Mouse (Mus musculus) kidney, postnatal 0 days (tissue): ENCODE measurements at regions not wholly inside any gene's neighbourhood (a gene's known extent, or its start where the extent isn't known, plus 50 kb on each side); places are given as distances from the start of the nearest gene placed in this dataset.

ENCODE experiments used
- ATAC-seq: fragments of 200-750 bp; cut with Nextera tagmentation; replicated peaks from 2 replicates; pipeline ENCODE4 v1.8.0; 2017; ENCODE audit warnings: low read depth, moderate number of reproducible peaks, moderate TSS enrichment, moderate library complexity; ENCODE audit not compliant: low FRiP score
- DNase-seq: peaks from one replicate; pipeline ENCODE4 v3.0.0-alpha.2; 2016; ENCODE audit warnings: low spot score
- H3K27ac ChIP-seq: fragments of 300-500 bp; sonication (generic); 2 replicates; pipeline ENCODE4 v1.5.1; 2014; ENCODE audit warnings: mild to moderate bottlenecking
- H3K27me3 ChIP-seq: fragments of 300-500 bp; sonication (generic); 2 replicates; pipeline ENCODE4 v1.6.1; 2014; ENCODE audit warnings: low read length, mixed read lengths; ENCODE audit not compliant: insufficient read depth
- H3K36me3 ChIP-seq: fragments of 300-500 bp; sonication (generic); 2 replicates; pipeline ENCODE4 v1.6.1; 2014; ENCODE audit warnings: low read length, mixed read lengths; ENCODE audit not compliant: insufficient read depth
- H3K4me1 ChIP-seq: fragments of 300-500 bp; sonication (generic); replicated peaks from 2 replicates; pipeline ENCODE4 v1.6.1; 2014; ENCODE audit warnings: antibody characterized with exemption, low read length, mixed read lengths; ENCODE audit not compliant: insufficient read depth
- H3K4me2 ChIP-seq: fragments of 300-500 bp; sonication (generic); 2 replicates; pipeline ENCODE4 v1.6.1; 2014; ENCODE audit warnings: mild to moderate bottlenecking, low read length, moderate library complexity, mixed read lengths
- H3K4me3 ChIP-seq: fragments of 300-500 bp; sonication (generic); replicated peaks from 2 replicates; pipeline ENCODE4 v1.5.1; 2014; ENCODE audit warnings: low read depth, low read length
- H3K9ac ChIP-seq: fragments of 300-500 bp; sonication (generic); 2 replicates; pipeline ENCODE4 v1.6.1; 2014; ENCODE audit warnings: low read depth, low read length
- H3K9me3 ChIP-seq: fragments of 300-500 bp; sonication (generic); replicated peaks from 2 replicates; pipeline ENCODE4 v1.6.1; 2016; ENCODE audit warnings: low read length, inconsistent platforms, mixed read lengths
- CTCF ChIP-seq: IDR thresholded peaks from 2 replicates; pipeline ENCODE4 v1.5.1; 2016; ENCODE audit warnings: antibody characterized with exemption, low read depth, mild to moderate bottlenecking, moderate library complexity
- WGBS: fragments of 180-500 bp; shearing (Covaris S2); extraction: QIAGEN DNeasy Blood & Tissue Kit; methylation state at CpG from one replicate; pipeline ENCODE4 v1.1.7; 2014; 5-methylcytosine and 5-hydroxymethylcytosine counted together

GRCm38 (mm10) chr1:77748483-77749465 is 233.9 kb upstream of the Epha4 start:
- no peak overlapping the region for H3K9ac ChIP-seq
- no peaks in the 10 kb centered on the region for H3K9me3 ChIP-seq
- no peaks in the 10 kb centered on the region for H3K36me3 ChIP-seq
- WGBS = 35% methylated on average over 2 of the region's 2 CpGs
- H3K4me3 ChIP-seq = no peak overlapping the region
- no peak overlapping the region for H3K4me2 ChIP-seq
- no peaks in the 10 kb centered on the region for H3K4me1 ChIP-seq
- DNase-seq (peak; percentile 84), ATAC-seq (no peak)
- no peak overlapping the region for H3K27ac ChIP-seq
- no peak for TF ChIP-seq CTCF
- no peaks in the 10 kb centered on the region for H3K27me3 ChIP-seq

DNA sequence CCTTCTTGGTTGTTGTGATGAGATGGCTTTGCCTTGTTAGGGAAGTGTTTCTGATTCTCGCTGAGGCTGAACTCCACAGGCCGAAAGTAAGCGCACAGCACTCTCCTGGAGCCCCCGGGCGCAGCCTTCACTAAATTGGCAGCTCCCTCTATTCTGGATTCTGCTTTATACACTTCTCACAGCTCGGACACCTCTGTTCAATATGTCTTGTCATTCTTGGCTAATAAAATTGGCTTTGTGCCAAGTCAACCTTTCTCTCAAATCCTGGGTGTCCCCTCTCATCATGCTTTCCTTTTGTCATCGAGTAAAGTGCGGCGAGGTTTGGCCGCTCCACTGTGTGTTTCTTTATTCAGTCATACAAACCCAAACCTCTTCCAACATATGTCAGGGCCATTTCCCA is 217.2 kb upstream of the Epha4 start:
- ATAC-seq = no peak

GRCm38 (mm10) chr1:77727561-77727960 is 212.7 kb upstream of the Epha4 start:
- Histone ChIP-seq H3K9ac (no peak overlapping the region), H3K9me3 (no peaks in the 10 kb centered on the region), H3K4me3 (no peak overlapping the region), H3K36me3 (no peaks in the 10 kb centered on the region), H3K4me1 (no peaks in the 10 kb centered on the region), H3K27me3 (no peaks in the 10 kb centered on the region), H3K27ac (peak overlapping the region; percentile 36; the same call in 1 of the 2 replicates), H3K4me2 (no peak overlapping the region)
- no peak for TF ChIP-seq CTCF
- DNase-seq = peak; percentile 91
- no peak for ATAC-seq
- 61% methylated on average over 2 of the region's 2 CpGs for WGBS

More for the DNA sequence above, 217.2 kb upstream of the Epha4 start:
- DNase-seq = no peak
- H3K4me2 ChIP-seq = no peak overlapping the region
- TF ChIP-seq CTCF = no peak
- H3K9ac ChIP-seq = no peak overlapping the region
- no peak overlapping the region for H3K27ac ChIP-seq
- no peak overlapping the region for H3K4me3 ChIP-seq
- no peaks in the 10 kb centered on the region for H3K9me3 ChIP-seq
- H3K36me3 ChIP-seq = no peaks in the 10 kb centered on the region
- H3K27me3 ChIP-seq = no peaks in the 10 kb centered on the region
- no peaks in the 10 kb centered on the region for H3K4me1 ChIP-seq
- 88% methylated on average over 10 of the region's 10 CpGs for WGBS

- ATAC-seq (no peak), DNase-seq (no peak)
- no peaks in the 10 kb centered on the region for H3K9me3 ChIP-seq
- 90% methylated on average over 8 of the region's 8 CpGs for WGBS
- H3K4me3 ChIP-seq = no peak overlapping the region
- H3K9ac ChIP-seq = no peak overlapping the region
- H3K4me1 ChIP-seq = no peaks in the 10 kb centered on the region
- no peak overlapping the region for H3K4me2 ChIP-seq
- H3K27ac ChIP-seq = no peak overlapping the region
- no peaks in the 10 kb centered on the region for H3K27me3 ChIP-seq
- TF ChIP-seq CTCF = no peak
- H3K36me3 ChIP-seq = no peaks in the 10 kb centered on the region
These were observed 208.4 kb upstream of the Epha4 start for GRCm38 (mm10) chr1:77723246-77723645.

DNA sequence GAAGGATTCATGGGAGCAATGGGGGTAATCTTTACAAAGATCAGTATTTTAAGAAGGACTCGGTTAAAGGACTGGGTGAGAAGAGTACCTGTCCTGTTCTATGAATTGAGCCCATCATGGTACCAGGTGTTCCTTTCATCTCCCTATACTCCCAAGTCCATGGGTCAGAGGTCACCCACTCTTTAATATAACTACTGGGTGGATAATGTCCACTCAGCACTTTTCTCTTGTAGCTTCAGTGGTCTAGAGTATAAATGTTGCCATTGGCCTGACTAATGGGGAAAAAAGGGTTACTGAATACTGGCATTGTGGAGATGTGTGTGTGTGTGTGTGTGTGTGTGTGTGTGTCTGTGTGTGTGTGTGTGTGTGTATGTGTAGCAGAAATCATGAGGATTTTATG is 206.0 kb upstream of the Epha4 start:
- WGBS = 93% methylated on average over 1 of the region's 1 CpGs
- ATAC-seq = no peak

GRCm38 (mm10) chr1:77713001-77713400 is 198.1 kb upstream of the Epha4 start:
- H3K4me1 ChIP-seq = no peaks in the 10 kb centered on the region
- no peak overlapping the region for H3K4me2 ChIP-seq
- no peak overlapping the region for H3K9ac ChIP-seq
- ATAC-seq (no peak), DNase-seq (no peak)
- no peak overlapping the region for H3K27ac ChIP-seq
- H3K27me3 ChIP-seq = no peaks in the 10 kb centered on the region
- H3K36me3 ChIP-seq = no peaks in the 10 kb centered on the region
- no peak overlapping the region for H3K4me3 ChIP-seq
- no peaks in the 10 kb centered on the region for H3K9me3 ChIP-seq
- 64% methylated on average over 2 of the region's 2 CpGs for whole genome bisulfite sequencing
- no peak for TF ChIP-seq CTCF

More for the DNA sequence above, 206.0 kb upstream of the Epha4 start:
- Histone ChIP-seq H3K4me3 (no peak overlapping the region), H3K4me1 (no peaks in the 10 kb centered on the region), H3K4me2 (no peak overlapping the region), H3K9me3 (no peaks in the 10 kb centered on the region), H3K27ac (no peak overlapping the region), H3K27me3 (no peaks in the 10 kb centered on the region), H3K9ac (no peak overlapping the region), H3K36me3 (no peaks in the 10 kb centered on the region)
- TF ChIP-seq CTCF = no peak
- DNase-seq = no peak
